Mouse (Mus musculus) megakaryocyte-erythroid progenitor cell, adult 5-6 weeks (primary cell): ENCODE measurements around the gene Fam102b. TPM values are rescaled to one million over a fixed set of nuclear protein-coding genes. Genes with fewer than 3 reads are reported as not detected.

ENCODE experiments used
- ATAC-seq: replicated peaks from 2 replicates; pipeline ENCODE4 v1.8.0; 2016; ENCODE audit warnings: mild to moderate bottlenecking, inconsistent platforms; ENCODE audit not compliant: severe bottlenecking, poor library complexity, low FRiP score, low TSS enrichment
- total RNA-seq, 2 experiments: library from RNA; stranded (forward) in 1 of 2; stranded (reverse) in 1 of 2; fragments of 200-1000, 215-1000 nt in 1 of 2; fragments of >200 nt in 1 of 2; fragmentation: Nextera tagmentation in 1 of 2; gene quantifications; 2 replicates each; pipeline ENCODE4 v1.2.3; 2014 to 2017

The Fam102b gene
- total RNA-seq, 2 experiments from 2014 or later: 5.3 to 7.1 TPM

GRCm38 (mm10) chr3:108964361-108965044, 62.9 kb downstream of the Fam102b start:
- ATAC-seq: no peak

GRCm38 (mm10) chr3:108963776-108964175, 63.6 kb downstream of the Fam102b start:
- no peak for ATAC-seq

GRCm38 (mm10) chr3:108963278-108963677, 64.1 kb downstream of the Fam102b start:
- ATAC-seq: no peak

GRCm38 (mm10) chr3:108961655-108962054, 65.8 kb downstream of the Fam102b start:
- no peak for ATAC-seq

GRCm38 (mm10) chr3:108961226-108961625, 66.2 kb downstream of the Fam102b start:
- ATAC-seq: no peak

GRCm38 (mm10) chr3:108959680-108960295, 67.6 kb downstream of the Fam102b start:
- no peak for ATAC-seq

- ATAC-seq: no peak
Observed at GRCm38 (mm10) chr3:108957976-108958375, 69.4 kb downstream of the Fam102b start.

GRCm38 (mm10) chr3:108940996-108941395, 86.4 kb downstream of the Fam102b start:
- no peak for ATAC-seq

GRCm38 (mm10) chr3:108940001-108940633, 87.3 kb downstream of the Fam102b start, which contains the start of gene Gm9857:
Gm9857 (minus strand) TSS chr3:108940445.
- 0 out of 2 replicates have a peak, but pooled peaks have one; percentile 22 for ATAC-seq

GRCm38 (mm10) chr3:108939573-108939972, 87.8 kb downstream of the Fam102b start, which contains the start of gene Henmt1:
Henmt1 (plus strand) TSS chr3:108939873.
- no peak for ATAC-seq

GRCm38 (mm10) chr3:108938691-108939090, 88.7 kb downstream of the Fam102b start:
- no peak for ATAC-seq

GRCm38 (mm10) chr3:108933557-108933956, 93.8 kb downstream of the Fam102b start:
- ATAC-seq: no peak

- no peak for ATAC-seq
Observed at GRCm38 (mm10) chr3:108926308-108926707, 101.1 kb downstream of the Fam102b start.

GRCm38 (mm10) chr3:108925677-108926076, 101.7 kb downstream of the Fam102b start:
- ATAC-seq: no peak

- peak; percentile 95 for ATAC-seq
Observed at GRCm38 (mm10) chr3:108921822-108922221, 105.6 kb downstream of the Fam102b start.

Other genes starting within 250 kb of the Fam102b start
- 46.7 and 47.5 TPM in 2 replicates for gene Stxbp3, start 187.1 kb downstream of the Fam102b start, total RNA-seq (2014; fragmentation: Nextera tagmentation)
- 56.6 and 61.3 TPM in 2 replicates for gene Stxbp3, start 187.1 kb downstream of the Fam102b start, total RNA-seq (2017)
- gene Fndc7, start 137.6 kb downstream of the Fam102b start, total RNA-seq (2014; fragmentation: Nextera tagmentation): not detected in 2 replicates
- not detected in 2 replicates for gene Fndc7, start 137.6 kb downstream of the Fam102b start, total RNA-seq (2017)
- gene Prpf38b, start 115.9 kb downstream of the Fam102b start, total RNA-seq (2014; fragmentation: Nextera tagmentation): 138 and 220 TPM in 2 replicates
- gene Prpf38b, start 115.9 kb downstream of the Fam102b start, total RNA-seq (2017): 307 and 371 TPM in 2 replicates
- not detected in 2 replicates for gene Henmt1, start 87.7 kb downstream of the Fam102b start, total RNA-seq (2014; fragmentation: Nextera tagmentation)
- not detected in 2 replicates for gene Henmt1, start 87.7 kb downstream of the Fam102b start, total RNA-seq (2017)
- not detected in 2 replicates for gene Gm9857, start 87.2 kb downstream of the Fam102b start, total RNA-seq (2014; fragmentation: Nextera tagmentation)
- gene Gm9857, start 87.2 kb downstream of the Fam102b start, total RNA-seq (2017): not detected in 2 replicates
- not detected in 2 replicates for gene Slc25a54, start 52.9 kb upstream of the Fam102b start, total RNA-seq (2014; fragmentation: Nextera tagmentation)
- not detected in 2 replicates for gene Slc25a54, start 52.9 kb upstream of the Fam102b start, total RNA-seq (2017)
- 13.5 and 18.8 TPM in 2 replicates for gene Slc25a24, start 95.5 kb upstream of the Fam102b start, total RNA-seq (2014; fragmentation: Nextera tagmentation)
- gene Slc25a24, start 95.5 kb upstream of the Fam102b start, total RNA-seq (2017): 26.7 and 29.9 TPM in 2 replicates